Mouse (Mus musculus) embryo, embryonic 10.5 days (tissue): ENCODE measurements around the gene Aldh1l1.

Source experiments
- DNase-seq: peaks from one replicate; pipeline ENCODE4 v3.0.0-alpha.2; 2015; ENCODE audit warnings: low spot score

The Aldh1l1 gene

DNA sequence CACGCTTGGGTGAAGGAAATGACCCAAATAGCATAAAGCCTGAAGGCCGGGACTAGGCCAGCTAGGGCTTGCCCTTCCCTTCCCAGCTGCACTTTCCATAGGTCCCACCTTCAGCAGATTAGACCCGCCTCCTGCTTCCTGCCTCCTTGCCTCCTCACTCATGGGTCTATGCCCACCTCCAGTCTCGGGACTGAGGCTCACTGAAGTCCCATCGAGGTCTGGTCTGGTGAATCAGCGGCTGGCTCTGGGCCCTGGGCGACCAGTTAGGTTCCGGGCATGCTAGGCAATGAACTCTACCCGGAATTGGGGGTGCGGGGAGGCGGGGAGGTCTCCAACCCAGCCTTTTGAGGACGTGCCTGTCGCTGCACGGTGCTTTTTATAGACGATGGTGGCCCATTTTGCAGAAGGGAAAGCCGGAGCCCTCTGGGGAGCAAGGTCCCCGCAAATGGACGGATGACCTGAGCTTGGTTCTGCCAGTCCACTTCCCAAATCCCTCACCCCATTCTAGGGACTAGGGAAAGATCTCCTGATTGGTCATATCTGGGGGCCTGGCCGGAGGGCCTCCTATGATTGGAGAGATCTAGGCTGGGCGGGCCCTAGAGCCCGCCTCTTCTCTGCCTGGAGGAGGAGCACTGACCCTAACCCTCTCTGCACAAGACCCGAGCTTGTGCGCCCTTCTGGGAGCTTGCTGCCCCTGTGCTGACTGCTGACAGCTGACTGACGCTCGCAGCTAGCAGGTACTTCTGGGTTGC is 64.1 kb downstream of the Aldh1l1 start:
- peak; percentile 81 for DNase-seq

DNA sequence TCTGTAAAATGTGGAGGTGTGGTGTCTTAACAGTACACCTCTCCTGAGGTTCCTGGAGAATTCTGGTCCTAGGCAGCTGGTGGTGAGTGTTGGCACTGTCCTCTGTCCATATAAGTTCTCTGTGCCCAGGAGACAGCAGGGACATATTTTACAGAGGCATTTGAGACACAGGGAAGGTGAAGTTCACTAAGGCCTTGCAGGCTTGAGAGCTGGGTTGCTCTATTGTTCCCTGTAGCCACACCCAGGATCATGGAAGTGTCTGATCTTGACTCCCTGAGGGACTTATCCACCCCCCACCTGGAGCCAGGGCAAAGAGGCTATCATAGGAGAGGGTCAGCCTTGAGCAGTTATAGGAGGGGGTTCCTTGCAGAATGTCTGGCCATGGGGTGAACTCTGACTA is 65.0 kb downstream of the Aldh1l1 start:
- no peak for DNase-seq

DNA sequence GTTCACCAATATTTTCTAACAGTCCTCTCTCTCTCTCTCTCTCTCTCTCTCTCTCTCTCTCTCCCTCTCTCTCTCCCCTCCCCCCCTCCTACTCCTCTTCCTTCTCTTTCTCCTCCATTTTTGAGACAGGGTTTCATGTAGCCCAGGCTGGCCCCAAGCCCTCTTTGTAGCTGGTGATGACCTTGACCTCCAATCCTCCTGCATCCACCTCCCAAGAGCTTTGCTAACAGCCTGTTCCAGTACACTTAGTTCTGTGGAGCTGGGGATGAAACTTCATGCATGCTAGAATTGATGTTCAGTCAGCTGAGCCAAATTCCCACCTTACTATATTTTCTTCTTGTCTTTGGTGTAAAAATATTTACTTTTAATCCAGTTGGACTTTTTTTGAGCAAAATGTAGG is 67.0 kb downstream of the Aldh1l1 start:
- DNase-seq: no peak

DNA sequence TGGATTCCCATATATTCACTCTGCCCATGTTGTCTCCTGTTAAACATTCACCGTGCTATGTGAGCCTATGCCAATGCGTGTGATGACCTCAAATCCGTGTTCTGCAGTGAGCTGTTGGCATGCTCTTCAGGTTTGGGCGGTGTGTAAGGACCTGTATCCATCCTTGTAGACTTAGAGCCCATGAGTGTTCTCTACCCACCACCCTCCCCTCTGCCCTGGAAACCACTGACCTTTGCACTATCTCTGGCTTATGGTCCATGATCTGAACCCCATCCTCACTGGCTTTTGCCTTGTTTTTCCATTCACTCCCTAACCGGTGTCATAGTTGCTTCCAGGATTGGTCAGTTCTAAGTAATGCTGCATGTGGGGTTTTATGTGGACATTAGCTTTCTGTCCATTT is 67.5 kb downstream of the Aldh1l1 start:
- DNase-seq: no peak

DNA sequence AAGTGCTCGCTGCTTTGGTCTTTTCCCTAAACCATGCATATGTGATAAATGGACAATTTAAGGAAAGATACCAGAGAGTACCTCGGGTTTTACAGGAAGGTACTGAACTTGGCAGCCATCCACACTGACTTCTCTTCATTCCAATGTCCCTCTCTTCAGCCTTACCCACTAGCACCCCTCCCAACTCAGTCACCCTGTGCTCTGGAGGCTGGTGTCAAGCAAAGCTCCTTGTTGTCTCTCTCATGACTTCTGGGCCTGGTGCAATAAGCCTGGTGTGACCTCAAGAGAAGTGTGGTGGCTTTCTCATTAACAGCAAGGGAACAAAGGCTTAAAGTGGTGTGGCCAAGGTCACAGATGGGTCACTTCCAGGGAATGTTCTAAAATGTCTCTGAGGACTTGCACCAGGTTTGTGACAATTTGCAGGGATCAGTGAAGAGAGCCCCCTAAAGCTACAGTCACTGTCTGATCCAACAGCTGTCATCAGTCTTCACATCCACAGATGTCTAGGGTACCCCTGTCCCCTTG is 70.4 kb downstream of the Aldh1l1 start:
- DNase-seq: no peak

DNA sequence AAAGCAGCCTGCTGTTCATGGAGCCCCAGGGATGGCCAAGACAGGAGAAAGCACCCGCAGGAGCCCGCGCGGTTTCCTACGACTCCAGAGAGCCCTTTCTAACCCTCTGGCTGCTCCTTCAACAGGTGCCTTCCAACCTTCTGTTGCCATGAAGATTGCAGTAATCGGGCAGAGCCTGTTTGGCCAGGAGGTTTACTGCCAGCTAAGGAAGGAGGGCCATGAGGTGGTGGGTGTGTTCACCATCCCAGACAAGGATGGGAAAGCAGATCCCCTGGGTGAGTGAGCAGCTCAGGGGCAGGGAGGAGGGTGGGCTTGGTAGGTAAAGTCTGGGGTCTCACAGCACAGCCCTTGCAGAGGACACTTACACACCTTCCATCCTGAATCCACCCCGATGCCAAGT is 70.8 kb downstream of the Aldh1l1 start:
- DNase-seq: no peak

DNA sequence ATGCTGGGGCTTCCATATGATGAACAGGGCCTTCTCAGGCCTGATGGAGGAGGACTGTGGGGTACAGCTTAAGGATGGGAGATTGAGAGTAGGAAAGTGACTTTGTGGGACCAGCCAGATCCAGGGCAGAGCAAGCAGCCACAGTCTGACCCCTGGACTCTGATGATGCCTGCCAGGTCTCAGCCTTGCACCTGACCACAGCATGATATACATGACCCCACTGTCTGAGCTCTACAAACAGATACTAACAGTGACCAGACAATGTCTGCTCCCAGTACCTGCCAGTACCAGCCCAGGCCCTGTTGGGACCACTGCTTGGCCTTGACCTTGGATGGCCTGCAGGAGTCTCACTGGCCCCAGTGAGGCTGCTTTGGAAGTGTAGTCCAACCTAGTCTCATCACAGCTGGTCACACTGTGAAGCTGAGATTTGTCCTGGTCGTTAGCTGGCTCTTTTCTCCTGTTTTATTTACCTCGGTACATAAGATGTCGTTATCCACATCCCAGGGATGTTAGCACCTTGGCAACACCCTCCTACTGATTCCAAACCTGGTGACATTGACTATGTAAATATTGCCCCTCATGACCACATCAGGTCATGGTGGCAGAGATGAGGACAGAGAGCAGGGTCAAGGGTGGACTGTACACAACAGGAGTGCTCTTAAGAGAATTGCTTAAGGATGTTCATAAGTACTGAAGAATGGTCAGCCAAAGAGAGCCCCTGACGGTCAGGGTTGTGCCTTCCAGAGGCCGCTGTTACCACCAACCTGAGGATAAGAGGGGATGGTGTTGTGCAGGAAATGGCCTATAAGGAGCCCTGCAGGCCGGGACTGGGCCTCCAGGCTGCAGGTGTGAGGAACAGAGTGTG is 71.8 kb downstream of the Aldh1l1 start:
- no peak for DNase-seq

DNA sequence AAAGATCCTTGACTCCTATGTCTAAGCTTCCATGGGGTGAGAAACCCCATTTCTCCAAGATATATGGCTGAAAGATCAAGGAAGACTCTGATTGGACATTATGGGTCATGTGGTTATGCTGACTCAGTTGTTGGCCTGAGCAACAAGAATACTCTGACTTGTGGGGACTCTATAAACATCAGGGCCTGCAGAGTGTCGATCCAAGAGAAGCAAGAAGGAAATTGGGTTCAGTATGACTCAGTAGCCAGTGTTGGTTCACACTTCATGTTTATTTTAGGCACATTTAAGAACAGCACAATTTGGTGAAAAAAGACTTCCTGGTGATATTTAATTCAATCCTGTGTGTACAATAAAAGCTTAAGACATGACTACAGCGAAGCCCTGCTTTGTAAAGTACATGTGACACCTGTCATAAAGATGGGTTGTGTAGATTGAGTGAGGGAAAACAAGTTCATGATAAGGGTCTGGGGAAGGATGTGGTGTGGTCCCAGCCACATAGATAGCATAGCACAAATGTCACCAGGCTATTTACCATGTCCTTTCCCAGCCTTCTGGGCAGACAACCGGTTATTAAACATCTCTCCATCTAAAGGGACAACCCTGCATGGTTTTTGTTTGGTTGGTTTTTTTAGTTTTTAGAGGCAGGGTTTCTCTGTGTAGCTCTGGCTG is 74.3 kb downstream of the Aldh1l1 start:
- no peak for DNase-seq

DNA sequence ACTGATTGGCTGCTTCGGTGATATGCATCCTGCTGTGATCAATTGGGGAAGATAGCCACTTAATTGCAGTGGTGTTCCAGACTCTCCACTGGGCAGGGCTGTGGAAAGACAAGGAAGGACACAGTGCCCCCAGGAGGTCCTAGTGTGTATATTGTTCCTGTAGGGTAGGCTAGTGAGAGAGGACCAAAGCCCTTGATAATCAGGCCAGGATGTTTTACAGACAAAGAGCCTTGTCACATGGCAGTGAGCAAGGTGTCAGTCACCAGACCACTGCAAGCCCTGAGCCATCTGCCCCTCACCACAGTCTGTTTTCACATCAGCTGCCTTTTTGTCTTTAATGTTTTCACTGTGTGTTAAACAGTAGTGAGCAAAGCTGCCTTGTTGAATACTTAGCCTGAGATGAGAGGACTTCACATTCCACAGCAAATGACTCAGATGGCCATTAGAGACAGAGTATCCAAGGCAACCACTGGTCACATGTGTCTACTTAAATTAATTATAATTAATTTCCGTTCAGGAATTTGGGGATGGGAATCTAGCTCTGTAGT is 75.1 kb downstream of the Aldh1l1 start:
- DNase-seq: peak; percentile 48

DNA sequence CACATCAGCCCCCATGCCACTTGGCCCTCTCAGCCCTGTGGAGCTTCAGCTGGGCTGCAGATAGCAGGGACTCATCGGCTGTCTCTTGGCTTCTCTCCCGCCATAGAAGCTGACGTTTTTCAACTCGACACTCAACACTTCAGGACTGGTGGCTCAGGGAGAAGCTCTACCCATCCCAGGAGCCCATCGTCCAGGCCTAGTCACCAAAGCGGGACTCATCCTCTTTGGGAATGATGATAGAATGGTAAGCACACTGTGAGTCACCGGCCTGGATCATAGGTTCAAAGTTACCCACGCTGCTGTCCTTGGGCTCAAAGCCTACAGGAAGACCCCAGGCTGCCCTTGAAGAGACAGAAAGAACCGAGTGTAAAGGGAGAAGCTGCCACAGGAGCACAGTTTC is 78.0 kb downstream of the Aldh1l1 start:
- no peak for DNase-seq

DNA sequence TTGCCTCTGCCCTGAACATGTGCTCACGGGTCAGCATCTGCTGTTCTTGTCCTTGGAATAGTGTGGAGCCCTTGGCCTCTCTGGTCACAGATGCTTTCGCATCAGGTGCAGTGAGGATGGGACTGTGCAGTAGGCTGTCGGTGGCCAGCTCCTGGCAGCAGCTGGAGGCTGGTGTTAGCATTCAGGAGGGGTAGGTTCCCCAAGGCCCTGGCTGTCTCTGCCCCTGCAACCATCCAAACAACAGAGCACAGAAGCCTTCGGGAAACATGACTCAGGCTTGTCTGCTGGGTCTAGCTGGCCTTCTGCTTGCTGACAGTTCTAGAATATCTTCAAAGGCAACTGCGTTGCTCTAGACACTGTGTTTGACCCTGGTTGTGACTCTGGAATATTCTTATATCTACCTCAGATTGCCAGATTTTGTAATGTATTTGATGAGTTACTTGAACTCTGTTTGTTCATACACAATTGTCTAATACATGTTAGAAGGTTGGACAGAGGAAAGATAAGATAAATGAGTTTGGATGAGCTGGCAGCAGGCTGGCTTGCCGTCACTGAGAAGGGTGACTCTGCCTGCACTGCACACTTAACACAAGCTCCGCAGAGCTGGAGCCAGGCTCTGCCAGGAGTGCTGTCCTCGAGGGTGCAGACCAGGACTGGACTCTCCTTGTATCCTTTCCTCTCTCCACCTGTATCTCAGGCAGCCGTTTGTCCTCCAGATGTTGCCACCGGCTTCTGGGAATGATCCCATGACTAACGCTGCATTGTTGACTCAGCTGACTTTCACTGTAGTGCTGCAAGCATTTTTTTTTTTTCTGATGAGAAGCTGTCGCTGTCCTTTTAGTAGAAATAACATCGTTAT is 79.4 kb downstream of the Aldh1l1 start:
- peak; percentile 6 for DNase-seq

DNA sequence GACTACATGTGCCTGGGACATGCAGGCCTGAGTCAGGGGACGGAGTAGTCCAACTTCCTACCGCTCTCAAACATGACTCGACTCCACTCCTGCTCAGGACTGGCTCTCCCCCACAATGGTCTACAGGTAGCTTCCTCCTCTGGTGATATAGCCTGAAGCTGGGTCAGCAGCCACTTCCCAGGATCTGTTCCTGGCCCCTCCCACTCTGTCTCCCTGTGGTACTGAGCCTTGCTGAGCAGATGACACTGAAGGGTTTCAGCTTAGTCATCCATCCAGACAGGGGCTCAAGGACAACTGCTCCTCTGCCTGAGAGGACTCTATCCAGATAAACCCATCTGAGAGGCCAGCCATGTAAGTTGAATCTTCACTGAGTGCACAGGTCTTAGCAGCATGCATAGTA is 81.3 kb downstream of the Aldh1l1 start:
- no peak for DNase-seq

DNA sequence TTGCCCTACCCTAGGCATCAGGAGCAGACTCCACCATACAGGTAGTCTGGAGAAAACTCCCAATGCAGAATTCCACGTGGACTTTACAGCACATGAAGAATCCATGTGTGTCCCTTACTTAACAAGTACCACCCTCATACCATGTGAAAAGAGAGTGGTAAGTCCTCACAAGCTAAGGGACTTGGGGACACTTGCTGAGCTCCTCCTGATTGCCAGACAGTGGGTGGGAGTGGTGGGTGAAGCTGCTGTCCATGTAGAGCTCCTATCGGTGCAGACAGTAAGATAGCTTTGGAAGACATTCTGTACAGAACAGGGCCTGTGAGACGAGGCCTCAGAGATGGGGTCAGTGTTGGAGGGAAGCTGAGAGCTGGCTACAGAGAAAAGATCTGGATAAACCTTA is 81.7 kb downstream of the Aldh1l1 start:
- no peak for DNase-seq

DNA sequence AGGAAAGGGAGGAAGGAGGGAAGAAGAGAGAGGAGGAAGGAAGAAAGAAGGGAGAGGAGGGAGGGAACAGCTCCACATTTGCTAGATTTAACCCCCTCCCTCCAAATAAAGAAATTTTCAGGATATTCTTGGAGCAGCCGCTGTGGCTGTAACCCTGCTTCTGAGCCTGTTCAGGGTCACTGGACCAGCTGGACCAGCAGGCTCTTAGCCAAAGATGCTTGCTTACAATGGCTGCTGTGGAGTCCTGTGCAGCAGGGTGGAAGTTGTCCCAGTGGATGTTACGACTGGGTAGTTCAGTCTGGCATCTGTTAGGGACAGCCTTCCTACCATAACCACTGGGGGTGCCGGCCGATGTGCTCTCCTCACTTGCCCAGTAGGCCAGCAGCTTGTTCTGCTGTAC is 82.5 kb downstream of the Aldh1l1 start:
- DNase-seq: no peak

DNA sequence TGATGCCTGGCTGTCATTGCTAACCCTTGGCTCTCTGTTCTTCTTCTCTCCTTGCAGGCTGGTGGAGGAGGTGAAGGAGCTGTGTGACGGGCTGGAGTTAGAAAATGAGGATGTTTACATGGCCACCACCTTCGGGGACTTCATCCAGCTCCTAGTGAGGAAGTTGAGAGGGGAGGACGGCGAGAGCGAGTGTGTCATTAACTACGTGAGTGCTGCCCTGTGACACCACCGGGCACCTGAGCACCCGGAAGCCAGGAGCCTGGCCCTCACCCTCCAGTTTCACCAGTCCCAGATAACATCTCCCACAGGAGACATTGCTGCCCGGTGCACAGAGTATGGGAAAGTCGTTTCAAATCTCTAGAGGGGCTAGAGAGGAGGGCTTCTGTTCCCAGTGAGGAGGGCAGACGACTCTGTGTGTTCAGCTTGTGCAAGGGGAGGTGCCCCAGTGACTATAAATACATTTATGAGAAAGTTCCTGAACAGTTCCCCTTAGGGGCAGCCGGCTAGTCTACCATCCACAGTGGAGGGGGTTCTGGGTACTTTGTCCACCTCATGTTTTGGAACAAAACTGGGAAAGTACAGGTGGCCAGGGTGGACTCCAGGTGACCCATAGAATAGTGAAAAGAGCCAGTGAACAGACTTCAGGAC is 83.6 kb downstream of the Aldh1l1 start:
- no peak for DNase-seq

DNA sequence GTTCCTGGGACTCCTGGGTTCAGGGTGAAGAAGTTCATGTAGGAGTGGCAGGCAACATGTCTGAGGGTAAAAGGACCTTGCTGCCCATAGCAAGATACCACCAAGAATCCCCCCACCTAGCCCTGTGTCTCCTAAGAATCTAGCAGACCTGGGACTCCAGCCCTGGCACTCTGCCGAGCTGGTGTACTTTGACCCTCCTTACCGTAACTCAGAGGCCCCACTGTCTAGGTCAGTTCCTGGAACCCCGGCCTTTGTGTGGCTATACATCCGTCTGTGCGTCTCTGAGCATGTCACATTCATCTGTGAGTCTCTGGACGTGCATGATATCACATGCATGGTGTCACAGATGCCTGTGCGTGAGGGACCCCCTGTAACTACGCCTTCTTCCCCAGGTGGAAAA is 84.2 kb downstream of the Aldh1l1 start:
- no peak for DNase-seq

DNA sequence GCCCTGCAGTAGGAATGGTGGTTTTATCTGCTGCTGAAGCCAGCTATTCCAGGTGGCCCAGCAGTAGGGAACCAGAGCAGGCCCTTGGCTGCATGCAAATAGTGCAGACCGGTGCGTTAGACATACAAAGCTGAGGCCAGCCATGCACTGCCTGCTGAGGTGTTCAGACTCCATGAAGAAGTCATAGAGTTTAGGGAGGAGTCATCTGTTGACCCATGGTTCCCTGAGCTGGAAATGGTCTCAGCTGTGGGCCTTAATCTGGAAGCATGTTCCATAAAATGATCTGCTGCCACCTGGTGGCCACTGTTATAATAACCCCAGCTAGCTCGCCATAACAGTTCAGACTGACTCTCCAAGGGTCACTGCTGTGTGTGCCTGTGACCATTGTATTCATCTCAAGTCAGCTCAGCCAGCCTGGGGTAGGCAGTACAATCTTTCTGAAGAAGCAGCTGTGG is 89.1 kb downstream of the Aldh1l1 start:
- DNase-seq: peak; percentile 91

DNA sequence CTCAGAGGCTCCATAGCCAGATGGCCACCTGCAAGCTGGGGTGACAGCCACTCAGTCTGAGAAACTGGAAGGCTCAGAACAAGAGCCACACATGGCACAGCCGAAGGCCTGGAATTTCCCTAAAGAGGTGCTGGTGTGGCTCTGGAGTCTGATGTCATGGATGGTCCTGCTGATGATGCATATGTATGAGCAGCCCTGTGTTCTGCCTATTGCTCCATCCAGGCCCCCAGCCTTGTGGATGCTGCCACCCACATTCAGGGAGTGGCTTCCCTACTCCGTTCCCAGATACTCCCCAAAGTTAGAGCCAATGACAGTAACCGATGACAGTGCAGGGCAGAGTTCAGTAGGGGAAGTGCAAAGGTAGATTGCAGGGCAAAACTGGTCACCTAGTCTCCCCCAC is 91.9 kb downstream of the Aldh1l1 start:
- no peak for DNase-seq

DNA sequence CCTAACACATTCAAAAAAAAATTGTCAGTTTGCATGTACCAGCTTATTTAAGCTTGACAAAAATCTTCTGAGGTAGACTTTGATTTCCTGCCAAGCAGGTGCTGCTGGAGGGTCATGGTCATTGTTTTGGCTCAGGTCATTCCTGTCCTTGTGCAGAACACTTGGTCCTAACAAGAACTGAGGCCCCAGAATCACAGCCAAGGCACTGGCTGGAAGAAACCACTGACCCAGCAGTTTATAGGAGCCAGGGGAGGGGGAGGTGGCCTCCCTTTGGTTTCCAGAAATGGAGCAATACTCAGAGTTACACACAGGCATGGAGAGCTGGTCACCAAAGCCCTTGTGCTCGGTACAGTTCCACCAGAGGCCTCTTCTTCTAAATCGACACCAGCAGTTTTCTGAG is 96.1 kb downstream of the Aldh1l1 start:
- no peak for DNase-seq

DNA sequence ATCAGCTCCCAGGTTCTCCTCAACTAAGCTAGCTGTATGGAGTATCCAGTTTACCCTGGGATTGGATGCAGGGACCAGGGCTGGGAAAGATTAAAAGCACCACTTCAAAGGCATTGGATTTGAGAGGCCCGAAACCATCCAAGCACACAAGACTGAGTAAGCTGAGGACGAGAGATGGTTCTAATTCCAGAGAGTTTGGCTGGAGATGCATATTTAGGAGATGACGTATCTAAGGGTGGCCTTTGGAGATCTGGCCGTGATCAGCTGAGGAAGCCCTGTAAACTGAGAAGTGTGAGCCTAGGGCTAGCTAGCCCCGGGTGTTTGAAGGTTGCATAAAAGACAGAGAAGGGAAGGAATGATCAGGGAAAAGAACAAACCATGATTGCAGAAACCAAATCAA is 101.9 kb downstream of the Aldh1l1 start:
- no peak for DNase-seq

DNA sequence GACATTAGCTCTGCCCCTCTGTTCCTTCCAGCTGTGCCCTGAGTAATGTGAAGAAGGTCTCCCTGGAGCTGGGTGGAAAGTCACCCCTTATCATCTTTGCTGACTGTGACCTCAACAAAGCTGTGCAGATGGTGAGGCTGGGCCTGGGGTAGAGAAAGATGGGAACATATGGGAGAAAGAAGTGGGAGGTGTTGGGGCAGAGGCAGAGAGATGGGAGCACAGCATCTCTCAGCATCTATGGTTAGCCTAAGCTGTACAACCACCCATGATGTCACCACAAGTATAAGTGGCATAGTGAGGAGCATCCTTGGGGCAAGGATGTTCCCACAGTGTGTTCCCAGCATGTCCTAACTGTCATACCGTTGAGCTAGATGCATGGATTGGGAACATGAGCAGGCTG is 104.5 kb downstream of the Aldh1l1 start:
- no peak for DNase-seq
